Mouse (Mus musculus): Measurements from ENCODE around the gene Slc38a7. TPM values are rescaled to one million over a fixed set of nuclear protein-coding genes. Genes with fewer than 3 reads are reported as not detected.
"Not testable (repeated sequence)": the region's sequence is repeated elsewhere in the genome, so short reads cannot be mapped to it uniquely, and the experiment has no call there.

Slc38a7 gene
- polyA plus RNA-seq, 1 experiment from 2014 or later = 39.9 TPM

DNA sequence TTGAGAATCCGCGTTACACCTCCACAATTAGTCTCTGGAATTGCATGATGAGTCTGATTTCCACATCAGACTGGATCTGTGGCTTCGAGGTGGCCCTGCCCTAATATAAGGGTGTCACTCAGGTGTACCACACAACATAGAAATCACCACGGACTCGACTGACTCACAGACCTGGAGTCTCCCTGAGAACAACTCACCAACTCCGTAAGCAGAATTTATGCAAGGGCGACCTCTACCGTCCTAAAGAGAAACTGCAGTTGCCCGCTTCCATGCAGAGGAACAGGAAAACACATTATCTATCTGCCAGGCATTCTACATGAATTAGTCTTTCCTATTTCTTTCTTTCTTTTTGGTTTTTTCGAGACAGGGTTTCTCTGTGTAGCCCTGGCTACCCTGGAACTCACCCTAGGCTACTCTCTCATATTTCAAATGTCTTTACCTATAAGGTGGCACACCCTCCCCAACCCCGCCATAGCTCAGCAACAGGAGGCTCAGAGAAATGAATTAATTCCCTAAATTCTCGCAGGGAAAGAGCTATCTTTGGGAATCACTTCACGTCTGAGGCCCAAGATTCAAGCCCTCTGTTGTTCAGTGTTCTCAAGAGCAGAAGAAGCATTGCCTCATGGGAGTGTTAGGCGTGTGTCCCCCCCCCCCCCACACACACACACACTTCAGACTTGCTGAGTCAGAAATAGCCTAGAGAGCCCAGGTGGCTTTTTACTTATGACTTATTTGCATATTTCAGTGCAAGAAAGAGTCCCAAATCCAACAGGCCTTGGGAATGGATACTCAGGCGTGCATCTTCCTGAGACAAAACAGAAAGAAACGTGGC, 20.5 kb downstream of the Slc38a7 start:
- Histone ChIP-seq H3K9ac (ENCODE audit: low read depth, low read length) (no peak overlapping the region), H3K27ac (ENCODE audit: low read depth, low read length) (no peak overlapping the region; the same call in 1 of the 2 replicates), H3K36me3 (ENCODE audit: control insufficient read depth, insufficient read depth) (no peaks in the 10 kb centered on the region), H3K9me3 (ENCODE audit: control insufficient read depth) (no peaks in the 10 kb centered on the region), H3K27me3 (replicated peaks; ENCODE audit: control insufficient read depth, insufficient read depth, low read length) (no peaks in the 10 kb centered on the region), H3K4me1 (replicated peaks; ENCODE audit: control insufficient read depth, insufficient read depth, low read length) (no peaks in the 10 kb centered on the region), H3K4me2 (replicated peaks; ENCODE audit: low read depth) (peak overlapping the region; percentile 55), H3K4me3 (ENCODE audit: low read depth, low read length) (peak overlapping the region; percentile 18)
- peak; percentile 94 for TF ChIP-seq CTCF (IDR thresholded peaks at IDR 0.05; ENCODE audit: low read depth)
- peak; percentile 46 for ATAC-seq
- 18% methylated on average over 16 of the region's 16 CpGs for WGBS

- WGBS = 47% methylated on average over 3 of the region's 3 CpGs
- Histone ChIP-seq H3K4me2 (replicated peaks; ENCODE audit: low read depth) (no peak overlapping the region), H3K27ac (ENCODE audit: low read depth, low read length) (no peak overlapping the region), H3K9ac (ENCODE audit: low read depth, low read length) (no peak overlapping the region), H3K4me1 (replicated peaks; ENCODE audit: control insufficient read depth, insufficient read depth, low read length) (no peaks in the 10 kb centered on the region), H3K36me3 (ENCODE audit: control insufficient read depth, insufficient read depth) (no peaks in the 10 kb centered on the region), H3K9me3 (ENCODE audit: control insufficient read depth) (no peaks in the 10 kb centered on the region), H3K27me3 (replicated peaks; ENCODE audit: control insufficient read depth, insufficient read depth, low read length) (no peaks in the 10 kb centered on the region), H3K4me3 (ENCODE audit: low read depth, low read length) (no peak overlapping the region)
- no peak for ATAC-seq
- TF ChIP-seq CTCF (IDR thresholded peaks at IDR 0.05; ENCODE audit: low read depth) = no peak
Observed at GRCm38 (mm10) chr8:95830144-95830543, 23.2 kb downstream of the Slc38a7 start.

GRCm38 (mm10) chr8:95825162-95825561, 28.2 kb downstream of the Slc38a7 start, which contains the start of gene Sap18b:
Sap18b (plus strand) TSS chr8:95825346.
- H3K4me3 ChIP-seq (ENCODE audit: low read depth, low read length); H3K4me1 ChIP-seq (replicated peaks; ENCODE audit: control insufficient read depth, insufficient read depth, low read length); H3K36me3 ChIP-seq (ENCODE audit: control insufficient read depth, insufficient read depth); H3K27me3 ChIP-seq (replicated peaks; ENCODE audit: control insufficient read depth, insufficient read depth, low read length); H3K9ac ChIP-seq (ENCODE audit: low read depth, low read length); H3K4me2 ChIP-seq (replicated peaks; ENCODE audit: low read depth); ATAC-seq; H3K27ac ChIP-seq (ENCODE audit: low read depth, low read length); H3K9me3 ChIP-seq (ENCODE audit: control insufficient read depth): not testable (repeated sequence)
- 70% methylated on average over 22 of the region's 25 CpGs for WGBS

DNA sequence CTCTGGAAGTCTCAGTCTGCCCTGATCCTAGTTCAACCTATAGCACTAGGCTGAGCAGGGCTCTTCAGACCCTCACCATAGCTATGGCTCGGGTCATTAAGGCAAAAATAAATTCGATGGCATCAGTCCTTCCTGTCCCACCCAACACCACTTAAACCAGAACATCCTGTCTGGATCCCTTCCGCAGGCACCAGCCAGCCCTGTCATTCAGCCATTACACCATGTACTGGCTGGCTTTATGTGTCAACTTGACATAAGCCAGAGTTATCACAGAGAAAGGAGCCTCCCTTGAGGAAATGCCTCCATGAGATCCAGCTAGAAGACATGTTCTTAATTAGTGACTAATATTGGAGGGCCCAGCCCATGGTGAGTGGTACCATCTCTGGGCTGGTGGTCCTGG, 30.6 kb downstream of the Slc38a7 start:
- Histone ChIP-seq H3K4me2 (replicated peaks; ENCODE audit: low read depth) (no peak overlapping the region), H3K9me3 (ENCODE audit: control insufficient read depth) (no peaks in the 10 kb centered on the region), H3K36me3 (ENCODE audit: control insufficient read depth, insufficient read depth) (no peaks in the 10 kb centered on the region), H3K9ac (ENCODE audit: low read depth, low read length) (no peak overlapping the region), H3K4me1 (replicated peaks; ENCODE audit: control insufficient read depth, insufficient read depth, low read length) (no peaks in the 10 kb centered on the region), H3K4me3 (ENCODE audit: low read depth, low read length) (no peak overlapping the region), H3K27ac (ENCODE audit: low read depth, low read length) (no peak overlapping the region), H3K27me3 (replicated peaks; ENCODE audit: control insufficient read depth, insufficient read depth, low read length) (no peaks in the 10 kb centered on the region)
- no peak for ATAC-seq
- no peak for TF ChIP-seq CTCF (IDR thresholded peaks at IDR 0.05; ENCODE audit: low read depth)
- WGBS = 67% methylated on average over 3 of the region's 3 CpGs

DNA sequence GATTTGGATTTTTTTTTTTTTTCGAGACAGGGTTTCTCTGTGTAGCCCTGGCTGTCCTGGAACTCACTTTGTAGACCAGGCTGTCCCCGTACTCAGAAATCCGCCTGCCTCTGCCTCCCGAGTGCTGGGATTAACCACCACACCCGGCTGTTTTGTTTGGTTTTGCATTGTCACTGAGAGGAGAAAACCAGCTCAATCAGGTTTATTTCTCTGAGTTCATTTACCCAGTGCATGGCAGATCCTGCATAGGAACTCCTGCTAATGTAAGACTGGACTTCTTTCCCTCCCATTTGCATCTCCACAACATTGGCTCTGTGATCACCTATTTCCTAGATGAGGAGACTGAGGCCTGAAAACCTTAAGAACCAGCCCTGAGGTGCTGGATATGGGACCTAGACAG, 31.2 kb downstream of the Slc38a7 start:
- H3K27me3 ChIP-seq (replicated peaks; ENCODE audit: control insufficient read depth, insufficient read depth, low read length) = no peaks in the 10 kb centered on the region
- 80% methylated on average over 5 of the region's 5 CpGs for WGBS
- no peaks in the 10 kb centered on the region for H3K4me1 ChIP-seq (replicated peaks; ENCODE audit: control insufficient read depth, insufficient read depth, low read length)
- ATAC-seq = no peak
- no peaks in the 10 kb centered on the region for H3K36me3 ChIP-seq (ENCODE audit: control insufficient read depth, insufficient read depth)
- no peak overlapping the region for H3K9ac ChIP-seq (ENCODE audit: low read depth, low read length)
- H3K9me3 ChIP-seq (ENCODE audit: control insufficient read depth) = no peaks in the 10 kb centered on the region
- no peak overlapping the region for H3K4me3 ChIP-seq (ENCODE audit: low read depth, low read length)
- no peak for TF ChIP-seq CTCF (IDR thresholded peaks at IDR 0.05; ENCODE audit: low read depth)
- H3K27ac ChIP-seq (ENCODE audit: low read depth, low read length) = no peak overlapping the region
- no peak overlapping the region for H3K4me2 ChIP-seq (replicated peaks; ENCODE audit: low read depth)

GRCm38 (mm10) chr8:95821266-95821665, 32.1 kb downstream of the Slc38a7 start:
- 42% methylated on average over 6 of the region's 6 CpGs for WGBS
- H3K4me3 ChIP-seq (ENCODE audit: low read depth, low read length) = no peak overlapping the region
- H3K9me3 ChIP-seq (ENCODE audit: control insufficient read depth) = no peaks in the 10 kb centered on the region
- no peak for TF ChIP-seq CTCF (IDR thresholded peaks at IDR 0.05; ENCODE audit: low read depth)
- H3K4me1 ChIP-seq (replicated peaks; ENCODE audit: control insufficient read depth, insufficient read depth, low read length) = no peaks in the 10 kb centered on the region
- no peaks in the 10 kb centered on the region for H3K27me3 ChIP-seq (replicated peaks; ENCODE audit: control insufficient read depth, insufficient read depth, low read length)
- H3K9ac ChIP-seq (ENCODE audit: low read depth, low read length) = no peak overlapping the region
- no peak overlapping the region for H3K27ac ChIP-seq (ENCODE audit: low read depth, low read length)
- no peak overlapping the region for H3K4me2 ChIP-seq (replicated peaks; ENCODE audit: low read depth)
- H3K36me3 ChIP-seq (ENCODE audit: control insufficient read depth, insufficient read depth) = no peaks in the 10 kb centered on the region
- no peak for ATAC-seq
